Mouse (Mus musculus): ENCODE results near the gene Dbt. TPM values are rescaled to one million over a fixed set of nuclear protein-coding genes. Genes with fewer than 3 reads are reported as not detected.

Gene Dbt
- polyA plus RNA-seq (2015; fragmentation: Nextera tagmentation; extraction: Ambion mirVana), result 24.7 and 25.3 TPM in 2 replicates

DNA sequence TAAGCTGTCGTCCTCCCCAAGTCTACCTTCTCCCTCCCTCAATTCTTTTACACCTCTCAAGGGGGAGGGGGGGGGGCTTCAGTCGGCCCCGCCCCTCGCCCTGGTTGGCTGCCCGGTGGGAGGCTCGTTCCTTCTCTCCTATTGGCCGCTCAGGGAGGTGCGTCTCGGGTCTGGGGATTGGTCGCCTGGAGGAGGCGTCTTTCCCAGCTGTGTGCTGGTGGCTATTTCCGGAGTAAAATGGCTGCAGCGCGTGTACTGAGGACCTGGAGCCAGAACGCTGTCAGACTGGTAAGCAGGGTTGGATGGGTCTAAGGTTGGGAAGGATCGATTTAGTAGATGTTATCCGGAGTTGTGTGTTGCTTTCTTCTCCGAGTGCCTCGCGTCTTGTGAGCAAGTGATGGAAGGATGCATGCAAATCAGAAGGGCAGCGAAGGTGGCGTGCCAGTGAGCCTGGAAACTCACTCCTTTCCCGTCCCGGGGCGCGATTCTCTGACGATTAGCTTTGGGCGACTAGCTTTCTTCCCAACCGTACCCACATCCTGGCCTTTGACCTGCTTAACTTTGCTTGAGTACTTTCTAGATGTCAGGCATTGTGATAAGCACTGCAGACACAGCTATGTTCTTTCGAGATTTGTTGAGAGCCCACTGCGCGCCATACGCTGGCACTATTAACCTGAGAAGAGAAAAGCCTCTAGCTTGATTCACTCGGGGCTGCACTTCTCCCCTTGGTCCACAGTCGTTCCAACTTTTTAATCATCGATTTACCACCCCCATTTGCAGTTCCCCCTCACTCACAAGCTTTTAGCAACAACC, at the start of gene Dbt:
Gene Dbt, plus strand, starts transcription at position 167 of the 813 bp plus-strand sequence.
- Histone ChIP-seq H3K4me3 (ENCODE audit: low read length) (peak within 1 kb of the TSS; percentile 56), H3K9ac (ENCODE audit: low read length) (peak within 1 kb of the TSS; percentile 58), H3K36me3 (ENCODE audit: control insufficient read depth, insufficient read depth) (0 out of 2 replicates have a peak, but pooled peaks cover 3% of the 10 kb centered on the region), H3K27me3 (ENCODE audit: control insufficient read depth, insufficient read depth, low read length) (no peaks in the 10 kb centered on the region), H3K4me1 (ENCODE audit: control insufficient read depth, insufficient read depth, low read length) (peaks cover 14% of the 10 kb centered on the region), H3K9me3 (replicated peaks; ENCODE audit: control insufficient read depth, low read length) (no peaks in the 10 kb centered on the region), H3K4me2 (ENCODE audit: low read depth, low read length) (peak within 1 kb of the TSS; percentile 61), H3K27ac (ENCODE audit: low read length) (peak within 1 kb of the TSS; percentile 53)
- WGBS, result under 1% methylated on average over 36 of the region's 36 CpGs
- peak; percentile 93 for ATAC-seq (replicated peaks; ENCODE audit: extremely low read depth, insufficient read depth, low FRiP score)

DNA sequence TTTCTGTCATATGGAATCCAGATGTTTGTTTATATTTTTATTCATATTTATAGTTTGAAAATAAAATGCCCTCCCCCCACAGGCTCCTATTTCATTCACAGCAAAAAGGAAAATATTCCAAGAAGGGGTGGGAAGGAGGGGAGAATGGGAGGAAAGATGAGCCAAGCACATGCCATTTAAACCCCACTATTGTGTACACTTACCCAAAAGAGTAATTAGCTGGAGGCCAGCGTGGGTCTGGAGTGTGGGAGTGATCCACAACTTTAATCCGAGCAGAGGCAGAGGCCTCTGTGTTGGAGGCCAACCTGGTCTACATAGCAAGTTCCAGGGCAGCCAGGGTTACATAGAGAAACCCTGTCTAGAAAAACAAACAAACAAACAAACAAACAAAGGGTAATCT, 48.6 kb upstream of the Dbt start:
- Histone ChIP-seq H3K9ac (ENCODE audit: low read length) (no peak overlapping the region), H3K9me3 (replicated peaks; ENCODE audit: control insufficient read depth, low read length) (no peaks in the 10 kb centered on the region), H3K27ac (ENCODE audit: low read length) (no peak overlapping the region), H3K4me3 (ENCODE audit: low read length) (no peak overlapping the region), H3K27me3 (ENCODE audit: control insufficient read depth, insufficient read depth, low read length) (no peaks in the 10 kb centered on the region), H3K36me3 (ENCODE audit: control insufficient read depth, insufficient read depth) (no peaks in the 10 kb centered on the region), H3K4me2 (ENCODE audit: low read depth, low read length) (no peak overlapping the region), H3K4me1 (ENCODE audit: control insufficient read depth, insufficient read depth, low read length) (no peaks in the 10 kb centered on the region)
- 58% methylated on average over 2 of the region's 2 CpGs for WGBS
- no peak for ATAC-seq (replicated peaks; ENCODE audit: extremely low read depth, insufficient read depth, low FRiP score)

DNA sequence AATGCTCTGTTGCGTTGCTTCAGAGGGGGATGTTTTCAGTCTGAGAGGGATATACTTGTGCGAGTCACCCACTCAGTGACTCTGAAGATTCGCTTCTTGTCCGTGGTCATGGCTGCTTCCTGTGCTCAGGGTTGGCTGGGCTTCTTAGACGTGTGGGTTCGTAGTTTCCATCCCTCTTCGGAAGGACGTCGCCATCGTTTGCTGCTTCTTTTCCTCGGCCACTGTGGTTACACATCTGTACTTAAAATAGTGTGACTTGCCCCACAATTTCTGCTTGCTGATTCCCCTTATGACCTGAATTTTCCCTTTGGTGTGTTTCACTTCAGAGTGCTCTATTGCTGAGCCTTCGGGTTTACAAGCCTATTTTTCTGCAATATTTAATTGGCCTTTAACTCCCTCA, 47.2 kb upstream of the Dbt start:
- Histone ChIP-seq H3K4me1 (ENCODE audit: control insufficient read depth, insufficient read depth, low read length) (no peaks in the 10 kb centered on the region), H3K27ac (ENCODE audit: low read length) (no peak overlapping the region), H3K27me3 (ENCODE audit: control insufficient read depth, insufficient read depth, low read length) (no peaks in the 10 kb centered on the region), H3K9me3 (replicated peaks; ENCODE audit: control insufficient read depth, low read length) (no peaks in the 10 kb centered on the region), H3K4me2 (ENCODE audit: low read depth, low read length) (no peak overlapping the region), H3K9ac (ENCODE audit: low read length) (no peak overlapping the region), H3K36me3 (ENCODE audit: control insufficient read depth, insufficient read depth) (no peaks in the 10 kb centered on the region), H3K4me3 (ENCODE audit: low read length) (no peak overlapping the region)
- ATAC-seq (replicated peaks; ENCODE audit: extremely low read depth, insufficient read depth, low FRiP score), result no peak
- WGBS, result 80% methylated on average over 12 of the region's 12 CpGs

DNA sequence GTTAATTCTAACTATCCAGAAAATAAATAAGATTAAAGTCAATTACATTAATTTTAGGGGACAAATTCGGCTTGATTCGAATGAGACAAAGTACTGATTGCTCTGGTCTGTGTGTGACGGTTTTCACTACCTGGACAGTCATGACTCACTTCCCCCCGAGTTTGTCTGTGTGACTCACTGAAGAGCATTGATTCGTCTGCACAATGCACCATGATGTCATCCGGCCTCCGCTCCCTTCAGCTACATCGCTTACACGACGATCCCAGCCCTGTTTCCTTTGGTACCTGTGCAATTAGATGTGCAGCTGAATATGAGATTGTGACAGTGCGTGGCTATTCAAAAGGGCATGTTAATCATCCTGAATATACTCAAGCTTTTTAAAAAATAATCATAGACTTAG, 38.3 kb upstream of the Dbt start:
- H3K9ac ChIP-seq (ENCODE audit: low read length), result no peak overlapping the region
- WGBS, result 64% methylated on average over 11 of the region's 11 CpGs
- no peak overlapping the region for H3K4me2 ChIP-seq (ENCODE audit: low read depth, low read length)
- no peaks in the 10 kb centered on the region for H3K9me3 ChIP-seq (replicated peaks; ENCODE audit: control insufficient read depth, low read length)
- no peak overlapping the region for H3K4me3 ChIP-seq (ENCODE audit: low read length)
- peaks cover 4% of the 10 kb centered on the region; the same call in 1 of the 2 replicates for H3K4me1 ChIP-seq (ENCODE audit: control insufficient read depth, insufficient read depth, low read length)
- H3K36me3 ChIP-seq (ENCODE audit: control insufficient read depth, insufficient read depth), result no peaks in the 10 kb centered on the region
- no peaks in the 10 kb centered on the region for H3K27me3 ChIP-seq (ENCODE audit: control insufficient read depth, insufficient read depth, low read length)
- no peak for ATAC-seq (replicated peaks; ENCODE audit: extremely low read depth, insufficient read depth, low FRiP score)
- H3K27ac ChIP-seq (ENCODE audit: low read length), result no peak overlapping the region

DNA sequence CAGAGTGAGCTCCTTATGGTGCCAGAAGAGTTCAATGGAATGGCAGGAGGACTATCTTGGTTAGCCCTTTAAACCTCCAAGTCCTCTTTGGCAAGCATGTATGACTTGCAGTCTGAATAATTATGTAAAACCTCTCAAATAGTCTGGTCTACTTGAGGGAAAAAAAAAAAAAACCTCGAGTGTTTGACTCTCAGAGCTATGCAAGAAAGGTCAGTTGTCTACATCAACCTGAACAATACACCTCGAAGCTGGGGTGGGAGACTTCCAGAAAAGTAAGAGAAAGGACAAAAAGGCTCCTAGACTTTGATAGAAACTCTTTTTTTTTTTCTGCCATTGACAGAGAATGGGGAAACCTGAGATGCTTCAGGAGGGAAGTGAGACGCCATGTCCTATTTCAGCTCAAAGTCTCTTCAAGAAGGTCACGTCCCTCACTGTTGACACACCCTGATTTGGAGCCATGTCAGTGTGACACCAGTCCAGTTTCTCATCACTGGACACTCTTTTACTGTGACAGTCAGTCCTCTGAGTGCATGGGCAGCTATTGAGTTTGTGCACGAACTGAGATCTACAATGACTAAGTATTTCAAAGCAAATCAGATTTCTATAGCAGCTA, 36.1 kb upstream of the Dbt start:
- Histone ChIP-seq H3K27me3 (ENCODE audit: control insufficient read depth, insufficient read depth, low read length) (no peaks in the 10 kb centered on the region), H3K9ac (ENCODE audit: low read length) (no peak overlapping the region), H3K4me2 (ENCODE audit: low read depth, low read length) (no peak overlapping the region), H3K4me1 (ENCODE audit: control insufficient read depth, insufficient read depth, low read length) (peaks cover 4% of the 10 kb centered on the region; the same call in 1 of the 2 replicates), H3K36me3 (ENCODE audit: control insufficient read depth, insufficient read depth) (no peaks in the 10 kb centered on the region), H3K9me3 (replicated peaks; ENCODE audit: control insufficient read depth, low read length) (no peaks in the 10 kb centered on the region), H3K4me3 (ENCODE audit: low read length) (no peak overlapping the region), H3K27ac (ENCODE audit: low read length) (no peak overlapping the region; the same call in 1 of the 2 replicates)
- no peak for ATAC-seq (replicated peaks; ENCODE audit: extremely low read depth, insufficient read depth, low FRiP score)
- 43% methylated on average over 5 of the region's 5 CpGs for WGBS

DNA sequence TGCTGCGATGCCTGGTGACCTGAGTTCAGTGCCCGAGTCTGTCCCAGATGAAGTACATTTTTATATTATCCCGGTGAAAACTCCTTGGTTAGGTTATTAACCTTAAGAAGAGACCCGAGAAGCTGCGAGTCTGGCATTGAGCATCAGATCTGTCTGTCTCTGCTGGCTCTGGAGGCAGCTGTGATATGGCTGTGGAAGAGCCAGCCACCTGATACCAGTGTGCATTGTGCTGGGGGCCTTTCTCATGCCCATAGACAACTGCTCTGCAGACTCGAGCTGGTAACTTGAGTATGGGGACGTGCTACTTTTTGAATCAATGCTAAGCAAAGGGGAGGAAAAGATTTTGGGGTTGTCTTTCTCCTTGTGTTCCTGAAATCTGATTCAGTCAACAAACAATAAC, 35.5 kb upstream of the Dbt start:
- H3K4me2 ChIP-seq (ENCODE audit: low read depth, low read length), result no peak overlapping the region
- WGBS, result 74% methylated on average over 7 of the region's 7 CpGs
- ATAC-seq (replicated peaks; ENCODE audit: extremely low read depth, insufficient read depth, low FRiP score), result no peak
- no peaks in the 10 kb centered on the region for H3K9me3 ChIP-seq (replicated peaks; ENCODE audit: control insufficient read depth, low read length)
- H3K27me3 ChIP-seq (ENCODE audit: control insufficient read depth, insufficient read depth, low read length), result no peaks in the 10 kb centered on the region
- no peak overlapping the region for H3K9ac ChIP-seq (ENCODE audit: low read length)
- peaks cover 4% of the 10 kb centered on the region; the same call in 1 of the 2 replicates for H3K4me1 ChIP-seq (ENCODE audit: control insufficient read depth, insufficient read depth, low read length)
- no peaks in the 10 kb centered on the region for H3K36me3 ChIP-seq (ENCODE audit: control insufficient read depth, insufficient read depth)
- no peak overlapping the region; the same call in 1 of the 2 replicates for H3K27ac ChIP-seq (ENCODE audit: low read length)
- no peak overlapping the region for H3K4me3 ChIP-seq (ENCODE audit: low read length)

DNA sequence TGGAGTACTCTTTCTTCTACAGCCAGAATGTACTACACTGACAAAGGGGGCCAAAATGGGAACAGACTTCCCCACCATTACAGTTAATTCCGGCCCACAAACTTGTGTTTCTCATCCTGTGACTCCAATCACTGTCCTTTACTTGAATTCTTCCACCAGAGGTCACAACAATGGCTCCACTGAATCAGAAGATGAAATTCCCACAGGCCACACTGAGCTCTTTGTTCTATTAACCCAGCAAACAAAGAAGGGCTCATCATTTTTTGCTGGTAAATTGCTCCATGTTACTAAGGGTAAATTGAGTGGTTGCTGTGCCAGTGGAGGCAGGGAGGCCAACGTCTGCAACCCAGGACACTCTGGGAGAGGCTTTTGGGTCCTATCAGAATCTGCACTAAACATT, 32.8 kb upstream of the Dbt start:
- no peak overlapping the region for H3K9ac ChIP-seq (ENCODE audit: low read length)
- WGBS, result 79% methylated on average over 2 of the region's 2 CpGs
- no peak overlapping the region for H3K4me2 ChIP-seq (ENCODE audit: low read depth, low read length)
- no peak overlapping the region for H3K27ac ChIP-seq (ENCODE audit: low read length)
- no peaks in the 10 kb centered on the region for H3K4me1 ChIP-seq (ENCODE audit: control insufficient read depth, insufficient read depth, low read length)
- H3K36me3 ChIP-seq (ENCODE audit: control insufficient read depth, insufficient read depth), result no peaks in the 10 kb centered on the region
- H3K9me3 ChIP-seq (replicated peaks; ENCODE audit: control insufficient read depth, low read length), result no peaks in the 10 kb centered on the region
- no peak for ATAC-seq (replicated peaks; ENCODE audit: extremely low read depth, insufficient read depth, low FRiP score)
- H3K27me3 ChIP-seq (ENCODE audit: control insufficient read depth, insufficient read depth, low read length), result no peaks in the 10 kb centered on the region
- no peak overlapping the region for H3K4me3 ChIP-seq (ENCODE audit: low read length)

DNA sequence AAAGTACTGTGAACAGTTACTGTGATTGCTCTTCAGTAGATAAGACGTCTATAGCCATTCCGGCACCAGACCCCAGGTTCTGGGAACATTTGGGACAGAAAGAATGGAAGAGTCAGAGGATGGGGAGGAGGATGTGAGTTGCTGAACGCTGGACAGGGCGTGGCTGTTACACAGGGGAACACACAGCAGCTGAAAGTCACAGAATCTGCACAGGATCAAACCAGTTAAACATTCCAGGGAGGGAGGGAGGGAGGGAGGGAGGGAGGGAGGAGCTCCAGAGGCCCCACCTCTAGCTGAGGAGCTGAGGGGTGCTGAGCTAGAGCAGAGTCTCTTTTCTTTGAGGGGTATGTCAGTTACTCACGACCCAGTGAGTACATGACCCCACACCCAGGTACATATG, 31.9 kb upstream of the Dbt start:
- WGBS, result 31% methylated on average over 5 of the region's 5 CpGs
- Histone ChIP-seq H3K36me3 (ENCODE audit: control insufficient read depth, insufficient read depth) (no peaks in the 10 kb centered on the region), H3K4me3 (ENCODE audit: low read length) (no peak overlapping the region), H3K27me3 (ENCODE audit: control insufficient read depth, insufficient read depth, low read length) (no peaks in the 10 kb centered on the region), H3K27ac (ENCODE audit: low read length) (no peak overlapping the region), H3K9me3 (replicated peaks; ENCODE audit: control insufficient read depth, low read length) (no peaks in the 10 kb centered on the region), H3K9ac (ENCODE audit: low read length) (no peak overlapping the region), H3K4me2 (ENCODE audit: low read depth, low read length) (no peak overlapping the region), H3K4me1 (ENCODE audit: control insufficient read depth, insufficient read depth, low read length) (no peaks in the 10 kb centered on the region)
- ATAC-seq (replicated peaks; ENCODE audit: extremely low read depth, insufficient read depth, low FRiP score), result no peak

DNA sequence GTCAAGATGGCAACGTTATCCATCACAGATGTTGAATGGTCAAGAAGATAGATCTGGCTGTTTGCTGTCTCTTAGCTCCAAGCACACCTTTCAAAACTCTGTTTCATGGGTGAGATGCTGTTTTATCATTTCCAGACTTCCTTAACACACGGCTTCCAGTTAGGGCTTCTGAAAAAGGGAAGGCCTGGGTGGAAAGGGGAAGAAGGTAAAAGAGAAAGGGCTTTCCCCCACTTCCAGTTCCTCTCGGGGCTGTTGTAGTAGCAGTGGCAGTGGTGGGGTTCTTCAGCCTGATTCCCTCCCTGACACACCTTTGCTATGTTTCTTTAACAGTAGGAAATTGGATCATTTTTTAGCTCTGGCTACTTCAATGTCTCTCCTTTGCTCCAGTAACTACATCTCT, 30.1 kb upstream of the Dbt start:
- Histone ChIP-seq H3K4me1 (ENCODE audit: control insufficient read depth, insufficient read depth, low read length) (no peaks in the 10 kb centered on the region), H3K9ac (ENCODE audit: low read length) (no peak overlapping the region), H3K9me3 (replicated peaks; ENCODE audit: control insufficient read depth, low read length) (no peaks in the 10 kb centered on the region), H3K27ac (ENCODE audit: low read length) (no peak overlapping the region), H3K4me2 (ENCODE audit: low read depth, low read length) (no peak overlapping the region), H3K36me3 (ENCODE audit: control insufficient read depth, insufficient read depth) (no peaks in the 10 kb centered on the region; the same call in 1 of the 2 replicates), H3K4me3 (ENCODE audit: low read length) (no peak overlapping the region), H3K27me3 (ENCODE audit: control insufficient read depth, insufficient read depth, low read length) (no peaks in the 10 kb centered on the region)
- WGBS, result 70% methylated on average over 3 of the region's 3 CpGs
- no peak for ATAC-seq (replicated peaks; ENCODE audit: extremely low read depth, insufficient read depth, low FRiP score)

Measured in heart, embryonic 16.5 days (tissue).